ENCODE assay signal across 8 mouse cellular contexts in genomic region chr10:41476171-41477017, GRCm38 (mm10). TPM values are rescaled to one million over a fixed set of nuclear protein-coding genes. Genes with fewer than 3 reads are reported as not detected.
DNase-seq lines count a peak whose midpoint lies in the region; ATAC-seq and TF ChIP-seq lines count a peak whose summit lies in the region.

TSS of gene Mical1 (plus strand) at chr10:41476314.

- H3K4me3 ChIP-seq in CH12.LX (replicated peaks in 1 of 3; ENCODE audit: low read depth in 2 of 3, low read length in 2 of 3, poor library complexity in 1 of 3) = peak within 1 kb of the TSS; percentile 67 to 88 (median 79)
- H3K4me3 ChIP-seq in hindbrain, embryonic 11.5 days (ENCODE audit: low read depth, low read length) = peak within 1 kb of the TSS; percentile 51

- in situ Hi-C loops in CH12.LX (cut with MboI; ENCODE audit: low pct_ligation_motif_present, low pct_unique_long_range_greater_than_20kb, low sequenced_read_pairs) = no loop called here

- H3K27me3 ChIP-seq in CH12.LX (replicated peaks) = no peaks in the 10 kb centered on the region
- no peaks in the 10 kb centered on the region for H3K27me3 ChIP-seq in hindbrain, embryonic 11.5 days (ENCODE audit: control insufficient read depth, insufficient read depth, low read length)

- H3K4me2 ChIP-seq in CH12.LX (ENCODE audit: insufficient read depth, low read depth, poor library complexity, severe bottlenecking) = peak within 1 kb of the TSS; percentile 89
- H3K4me2 ChIP-seq in hindbrain, embryonic 11.5 days (replicated peaks; ENCODE audit: low read depth, low read length) = peak within 1 kb of the TSS; percentile 57

- dilution Hi-C loops in CH12.LX (cut with MboI; ENCODE audit: extremely low pct_ligation_motif_present, extremely low pct_unique_long_range_greater_than_20kb, low sequenced_read_pairs) = no loop called here

- peak within 1 kb of the TSS; percentile 79 for H3K9ac ChIP-seq in CH12.LX (ENCODE audit: insufficient read depth, low read depth)
- peak within 1 kb of the TSS; percentile 71 for H3K9ac ChIP-seq in hindbrain, embryonic 11.5 days (ENCODE audit: low read depth, low read length)

- peak within 1 kb of the TSS; percentile 57 for H3K27ac ChIP-seq in CH12.LX (ENCODE audit: insufficient read depth, low read depth)
- H3K27ac ChIP-seq in hindbrain, embryonic 11.5 days (ENCODE audit: low read depth, low read length) = peak within 1 kb of the TSS; percentile 74

- ATAC-seq in hindbrain, embryonic 11.5 days (ENCODE audit: low FRiP score) = peak; percentile 69

- peak; percentile 74 for DNase-seq in CH12.LX (ENCODE audit: extremely low read depth)
- no peak for DNase-seq in adrenal gland, postnatal 4 days (ENCODE audit: low spot score in 2 of 2)
- DNase-seq in frontal cortex, postnatal 10 days (ENCODE audit: low spot score in 2 of 2) = peak; percentile 53 to 54
- peak; percentile 71 for DNase-seq in hindbrain, embryonic 11.5 days (ENCODE audit: low spot score)
- peak; percentile 34 to 51 for DNase-seq in layer of hippocampus, postnatal 36 days
- DNase-seq in lung, postnatal 25 days (ENCODE audit: low spot score) = peak; percentile 71
- peak; percentile 73 for DNase-seq in retina, embryonic 14.5 days (ENCODE audit: low spot score)
- DNase-seq in urinary bladder, postnatal 14 days (ENCODE audit: low spot score) = peak; percentile 66

- 0% methylated on average over 35 of the region's 35 CpGs for WGBS in hindbrain, embryonic 11.5 days

- no peak for TF ChIP-seq CTCF in CH12.LX (conservative IDR thresholded peaks at IDR 0.05 in 1 of 2, IDR thresholded peaks at IDR 0.05 in 1 of 2; ENCODE audit: low read depth in 2 of 2, low read length in 2 of 2)

- H3K9me3 ChIP-seq in CH12.LX (replicated peaks; ENCODE audit: low read length) = no peaks in the 10 kb centered on the region
- no peaks in the 10 kb centered on the region for H3K9me3 ChIP-seq in hindbrain, embryonic 11.5 days (ENCODE audit: control insufficient read depth, low read length)

- TF ChIP-seq EP300 in CH12.LX (IDR thresholded peaks at IDR 0.05; ENCODE audit: low read length) = 0 out of 2 replicates have a peak, but pooled peaks have one; percentile 45

- H3K4me1 ChIP-seq in CH12.LX (ENCODE audit: control insufficient read depth in 1 of 2, insufficient read depth in 2 of 2) = peaks cover 7 to 50% of the 10 kb centered on the region in 2 experiments
- H3K4me1 ChIP-seq in hindbrain, embryonic 11.5 days (replicated peaks; ENCODE audit: control insufficient read depth, insufficient read depth, low read length) = no peaks in the 10 kb centered on the region; the same call in 1 of the 2 replicates

- H3K79me2 ChIP-seq in CH12.LX (replicated peaks; ENCODE audit: control insufficient read depth, extremely low read depth, insufficient read depth, poor library complexity, severe bottlenecking) = 0 out of 2 replicates have a peak, but pooled peaks cover 2% of the 10 kb centered on the region

- peak; percentile 76 for TF ChIP-seq POLR2A in CH12.LX (IDR thresholded peaks at IDR 0.05; ENCODE audit: low read depth, low read length)

- TF ChIP-seq RAD21 in CH12.LX (IDR thresholded peaks at IDR 0.05; ENCODE audit: low read depth, low read length) = no peak; the same call in 1 of the 2 replicates

- H3K36me3 ChIP-seq in CH12.LX (replicated peaks in 1 of 2; ENCODE audit: control insufficient read depth in 1 of 2, insufficient read depth in 1 of 2, low read length in 1 of 2) = peaks cover 20 to 35% of the 10 kb centered on the region in 2 experiments
- no peaks in the 10 kb centered on the region for H3K36me3 ChIP-seq in hindbrain, embryonic 11.5 days (ENCODE audit: control insufficient read depth, insufficient read depth, low read length)

TF ChIP-seq in CH12.LX, 34 proteins besides CTCF, POLR2A, EP300 and RAD21:
- TF ChIP-seq BHLHE40 (IDR thresholded peaks at IDR 0.05; ENCODE audit: low read depth, low read length) (peak; percentile 38; the same call in 1 of the 2 replicates), POLR2AphosphoS2 (IDR thresholded peaks at IDR 0.05; ENCODE audit: low read depth, low read length) (no peak), KAT2A (IDR thresholded peaks at IDR 0.05; ENCODE audit: insufficient replicate concordance, low read length) (0 out of 2 replicates have a peak, but pooled peaks have one; percentile 46), NRF1 (IDR thresholded peaks at IDR 0.05; ENCODE audit: low read depth, low read length) (0 out of 2 replicates have a peak, but pooled peaks have one; percentile 44), ZMIZ1 (IDR thresholded peaks at IDR 0.05; ENCODE audit: low read depth, low read length) (peak; percentile 64; the same call in 1 of the 2 replicates), ZC3H11A (IDR thresholded peaks at IDR 0.05; ENCODE audit: low read depth, low read length) (no peak), ZNF384 (IDR thresholded peaks at IDR 0.05; ENCODE audit: low read depth, low read length) (no peak), RCOR1 (conservative IDR thresholded peaks at IDR 0.05; ENCODE audit: low read depth, low read length) (0 out of 2 replicates have a peak, but pooled peaks have one; percentile 59), USF1 (IDR thresholded peaks at IDR 0.05; ENCODE audit: low read depth, low read length) (no peak), CHD2 (IDR thresholded peaks at IDR 0.05; ENCODE audit: low read length) (peak; percentile 35; the same call in 1 of the 2 replicates), TBP (conservative IDR thresholded peaks at IDR 0.05; ENCODE audit: low read depth, low read length) (peak; percentile 62; the same call in 1 of the 2 replicates), JUN (IDR thresholded peaks at IDR 0.05; ENCODE audit: insufficient read depth, low read depth, low read length) (no peak), MAZ (IDR thresholded peaks at IDR 0.05; ENCODE audit: low read depth, low read length) (0 out of 2 replicates have a peak, but pooled peaks have one; percentile 56), MEF2A (IDR thresholded peaks at IDR 0.05; ENCODE audit: borderline replicate concordance, low read depth, low read length) (peak; percentile 38; the same call in 1 of the 2 replicates), MAX (IDR thresholded peaks at IDR 0.05; ENCODE audit: low read length) (peak; percentile 60; the same call in 1 of the 2 replicates), SIN3A (IDR thresholded peaks at IDR 0.05; ENCODE audit: low read length) (peak; percentile 80), ETS1 (conservative IDR thresholded peaks at IDR 0.05; ENCODE audit: low read depth, low read length) (peak; percentile 59), MXI1 (IDR thresholded peaks at IDR 0.05; ENCODE audit: low read depth, low read length) (peak; percentile 84), JUND (conservative IDR thresholded peaks at IDR 0.05; ENCODE audit: low read depth, low read length) (no peak), USF2 (conservative IDR thresholded peaks at IDR 0.05; ENCODE audit: low read depth, low read length) (no peak), TCF12 (IDR thresholded peaks at IDR 0.05; ENCODE audit: low read depth, low read length) (peak; percentile 79), MAFK (IDR thresholded peaks at IDR 0.05; ENCODE audit: insufficient replicate concordance, low read length) (no peak), IRF4 (IDR thresholded peaks at IDR 0.05; ENCODE audit: low read depth, low read length) (0 out of 2 replicates have a peak, but pooled peaks have one; percentile 32), E2F4 (IDR thresholded peaks at IDR 0.05; ENCODE audit: insufficient replicate concordance, low read depth, low read length) (no peak), PAX5 (IDR thresholded peaks at IDR 0.05; ENCODE audit: low read length) (no peak), NELFE (IDR thresholded peaks at IDR 0.05; ENCODE audit: low read depth, low read length) (peak; percentile 73), ELF1 (IDR thresholded peaks at IDR 0.05; ENCODE audit: low read depth, low read length) (peak; percentile 58)

RNA-seq across cellular contexts. Expression of gene Mical1, which starts in this region (rescaled TPM):
- total RNA-seq in CH12.LX (2012; rRNA removed) (36.3 and 37.7 TPM in 2 replicates), CH12.LX (2014; rRNA removed) (22.5 and 23.0 TPM in 2 replicates)
- 67.4 and 70.2 TPM in 2 replicates for polyA plus RNA-seq in CH12.LX (2012; ENCODE audit: insufficient read length, low read depth)
- 10 to 100 TPM; 28.5 to 29.6 TPM for total RNA-seq in adrenal gland, postnatal 4 days (2021)
- 26.6 and 28.1 TPM in 2 replicates for polyA plus RNA-seq in hindbrain, embryonic 11.5 days (2014; fragmentation: Nextera tagmentation; extraction: Ambion mirVana)
- 10 to 100 TPM; 14.7 to 16.6 TPM for total RNA-seq in layer of hippocampus, postnatal 36 days (2021)

Comparison
In these comparisons a context has a peak if more than half of its experiments do, and no peak if none do; other contexts are left out.
1. DNase-seq: peak in CH12.LX (single experiment), frontal cortex, postnatal 10 days (2 of 2), hindbrain, embryonic 11.5 days (single experiment), layer of hippocampus, postnatal 36 days (2 of 2), lung, postnatal 25 days (single experiment), retina, embryonic 14.5 days (single experiment) and urinary bladder, postnatal 14 days (single experiment); none in adrenal gland, postnatal 4 days (0 of 2).